22 mouse cellular contexts compared by ENCODE assay signal in the genomic region with DNA sequence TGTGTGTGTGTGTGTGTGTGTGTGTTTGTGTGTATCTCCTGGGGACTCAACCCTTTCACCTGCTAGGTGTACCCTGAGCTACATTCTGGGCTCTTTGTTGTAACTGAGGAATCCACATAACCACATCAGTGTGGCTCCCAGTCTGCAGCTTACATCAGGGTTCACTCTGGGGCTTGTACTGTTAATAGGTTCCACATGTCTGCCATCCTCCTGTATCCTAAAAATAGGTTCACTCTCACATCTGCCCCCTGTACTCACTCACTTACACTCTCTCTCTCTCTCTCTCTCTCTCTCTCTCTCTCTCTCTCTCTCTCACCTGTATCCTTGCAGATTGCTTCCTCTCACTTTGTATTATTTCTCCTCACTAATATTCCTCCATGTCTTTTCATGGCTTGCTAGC. TPM values are rescaled to one million over a fixed set of nuclear protein-coding genes. Genes with fewer than 3 reads are reported as not detected.
DNase-seq lines count a peak whose midpoint lies in the region; ATAC-seq and TF ChIP-seq lines count a peak whose summit lies in the region.
"Had no signal": no experiment of that assay in that cellular context is flagged by ENCODE, and none has a peak within 500 bp of the region (broad histone marks: within the 10 kb centered on the region; RNA-seq: fewer than 3 reads in every experiment).

No protein-coding gene starts in this region.

- no peak for ATAC-seq in embryonic facial prominence, embryonic 12.5 days (ENCODE audit: insufficient number of reproducible peaks, insufficient read depth, low FRiP score, low TSS enrichment)
- peak; percentile 63; the same call in 1 of the 2 replicates for ATAC-seq in heart, embryonic 14.5 days (ENCODE audit: insufficient number of reproducible peaks, insufficient read depth, low FRiP score, low read depth)
- no peak for ATAC-seq in limb, embryonic 14.5 days (ENCODE audit: low FRiP score, low read depth)
- no peak for ATAC-seq in forebrain, embryonic 14.5 days
- no peak for ATAC-seq in hindbrain, embryonic 16.5 days
- ATAC-seq: intestine, postnatal 0 days had no signal

- H3K9me3 ChIP-seq in embryonic facial prominence, embryonic 12.5 days, result no peaks in the 10 kb centered on the region
- no peaks in the 10 kb centered on the region for H3K9me3 ChIP-seq in heart, embryonic 14.5 days (ENCODE audit: control insufficient read depth, low read length)
- H3K9me3 ChIP-seq in limb, embryonic 14.5 days (ENCODE audit: control insufficient read depth, low read length), result no peaks in the 10 kb centered on the region
- no peaks in the 10 kb centered on the region for H3K9me3 ChIP-seq in forebrain, embryonic 14.5 days (replicated peaks; ENCODE audit: control insufficient read depth, low read length)
- H3K9me3 ChIP-seq in hindbrain, embryonic 16.5 days (ENCODE audit: control insufficient read depth, low read length), result no peaks in the 10 kb centered on the region
- H3K9me3 ChIP-seq: embryonic facial prominence, embryonic 15.5 days; forebrain, embryonic 12.5 days; limb, embryonic 13.5 days had no signal

- TF ChIP-seq POLR2A in limb, embryonic 14.5 days (IDR thresholded peaks at IDR 0.05; ENCODE audit: borderline replicate concordance, extremely low read depth, insufficient read depth, insufficient read length), result no peak

- no peak overlapping the region for H3K9ac ChIP-seq in embryonic facial prominence, embryonic 12.5 days
- H3K9ac ChIP-seq in heart, embryonic 14.5 days (ENCODE audit: low read length), result peak overlapping the region; percentile 23; the same call in 1 of the 2 replicates
- H3K9ac ChIP-seq in limb, embryonic 14.5 days (ENCODE audit: low read depth, low read length, severe bottlenecking), result no peak overlapping the region
- no peak overlapping the region for H3K9ac ChIP-seq in forebrain, embryonic 14.5 days (ENCODE audit: low read length)
- no peak overlapping the region for H3K9ac ChIP-seq in hindbrain, embryonic 16.5 days (ENCODE audit: low read depth, low read length)
- H3K9ac ChIP-seq: embryonic facial prominence, embryonic 15.5 days; forebrain, embryonic 12.5 days; hindbrain, embryonic 14.5 days; limb, embryonic 13.5 days had no signal

- H3K4me2 ChIP-seq in embryonic facial prominence, embryonic 12.5 days (replicated peaks), result no peak overlapping the region
- H3K4me2 ChIP-seq in heart, embryonic 14.5 days (ENCODE audit: low read length), result 0 out of 2 replicates have a peak overlapping the region, but pooled peaks have one; percentile 9
- no peak overlapping the region for H3K4me2 ChIP-seq in limb, embryonic 14.5 days (replicated peaks; ENCODE audit: low read depth, low read length, severe bottlenecking)
- H3K4me2 ChIP-seq in forebrain, embryonic 14.5 days (ENCODE audit: low read length), result no peak overlapping the region
- H3K4me2 ChIP-seq in hindbrain, embryonic 16.5 days (ENCODE audit: low read length), result no peak overlapping the region
- H3K4me2 ChIP-seq: embryonic facial prominence, embryonic 15.5 days; forebrain, embryonic 12.5 days; hindbrain, embryonic 14.5 days; limb, embryonic 13.5 days had no signal

- no peak overlapping the region for H3K4me3 ChIP-seq in embryonic facial prominence, embryonic 12.5 days
- H3K4me3 ChIP-seq in heart, embryonic 14.5 days (ENCODE audit: control insufficient read depth in 1 of 2, insufficient read depth in 1 of 2, low read depth in 1 of 2, low read length in 2 of 2), result no peak overlapping the region
- no peak overlapping the region for H3K4me3 ChIP-seq in limb, embryonic 14.5 days (replicated peaks; ENCODE audit: low read length)
- no peak overlapping the region for H3K4me3 ChIP-seq in forebrain, embryonic 14.5 days (ENCODE audit: low read depth, low read length)
- no peak overlapping the region for H3K4me3 ChIP-seq in hindbrain, embryonic 16.5 days (ENCODE audit: low read length)
- H3K4me3 ChIP-seq: embryonic facial prominence, embryonic 15.5 days; forebrain, embryonic 12.5 days; limb, embryonic 13.5 days; midbrain, embryonic 10.5 days had no signal

- peak; percentile 69 for DNase-seq in embryo, embryonic 10 days (ENCODE audit: low spot score)
- DNase-seq in embryo, embryonic 9.5 days (ENCODE audit: extremely low spot score), result no peak
- DNase-seq in limb, embryonic 14.5 days (ENCODE audit: low spot score), result peak; percentile 13
- no peak for DNase-seq in forebrain, embryonic 14.5 days (ENCODE audit: low spot score)
- no peak for DNase-seq in left cerebral cortex, postnatal 25 days (ENCODE audit: low spot score in 2 of 2)
- DNase-seq: adrenal gland, postnatal 36 days; cerebellum, postnatal 14 days; gastrocnemius, postnatal 10 days; kidney, postnatal 14 days; layer of hippocampus, adult 9-11 months; lung, postnatal 14 days; thymus, adult 18-20 months had no signal

- H3K4me1 ChIP-seq in embryonic facial prominence, embryonic 12.5 days, result peaks cover 25% of the 10 kb centered on the region
- H3K4me1 ChIP-seq in heart, embryonic 14.5 days (ENCODE audit: control insufficient read depth in 2 of 2, insufficient read depth in 2 of 2, low read length in 2 of 2), result peaks cover 2 to 22% of the 10 kb centered on the region in 2 experiments
- H3K4me1 ChIP-seq in limb, embryonic 14.5 days (ENCODE audit: control insufficient read depth, insufficient read depth, low read length), result peaks cover 19% of the 10 kb centered on the region
- H3K4me1 ChIP-seq in forebrain, embryonic 14.5 days (ENCODE audit: control insufficient read depth, insufficient read depth, low read length), result no peaks in the 10 kb centered on the region
- H3K4me1 ChIP-seq in hindbrain, embryonic 16.5 days (ENCODE audit: control insufficient read depth, insufficient read depth, low read depth, low read length), result no peaks in the 10 kb centered on the region
- H3K4me1 ChIP-seq: forebrain, embryonic 12.5 days; midbrain, embryonic 10.5 days had no signal

- H3K36me3 ChIP-seq in embryonic facial prominence, embryonic 12.5 days, result peaks cover 6% of the 10 kb centered on the region; the same call in 1 of the 2 replicates
- H3K36me3 ChIP-seq in heart, embryonic 14.5 days (ENCODE audit: control insufficient read depth, insufficient read depth, low read length), result peaks cover 8% of the 10 kb centered on the region
- peaks cover 8% of the 10 kb centered on the region for H3K36me3 ChIP-seq in limb, embryonic 14.5 days (ENCODE audit: control insufficient read depth, insufficient read depth, low read length)
- 0 out of 2 replicates have a peak, but pooled peaks cover 3% of the 10 kb centered on the region for H3K36me3 ChIP-seq in forebrain, embryonic 14.5 days (ENCODE audit: control insufficient read depth, insufficient read depth, low read length)
- H3K36me3 ChIP-seq in hindbrain, embryonic 16.5 days (ENCODE audit: control insufficient read depth, insufficient read depth, low read length), result no peaks in the 10 kb centered on the region; the same call in 1 of the 2 replicates

- H3K27me3 ChIP-seq in embryonic facial prominence, embryonic 12.5 days, result no peaks in the 10 kb centered on the region
- no peaks in the 10 kb centered on the region for H3K27me3 ChIP-seq in heart, embryonic 14.5 days (ENCODE audit: control insufficient read depth, insufficient read depth, low read length)
- H3K27me3 ChIP-seq in limb, embryonic 14.5 days (ENCODE audit: control insufficient read depth, insufficient read depth, low read length), result no peaks in the 10 kb centered on the region
- H3K27me3 ChIP-seq in forebrain, embryonic 14.5 days (replicated peaks; ENCODE audit: control insufficient read depth, insufficient read depth, low read length), result no peaks in the 10 kb centered on the region
- H3K27me3 ChIP-seq in hindbrain, embryonic 16.5 days (replicated peaks; ENCODE audit: control insufficient read depth, insufficient read depth, low read length), result no peaks in the 10 kb centered on the region
- H3K27me3 ChIP-seq: CH12.LX; embryonic facial prominence, embryonic 15.5 days; forebrain, embryonic 12.5 days; limb, embryonic 13.5 days had no signal

- intact Hi-C loops in left cerebral cortex, postnatal 25 days (cut with DNase I), result no loop called here

- 0 out of 2 replicates have a peak overlapping the region, but pooled peaks have one; percentile 41 for H3K27ac ChIP-seq in embryonic facial prominence, embryonic 12.5 days
- H3K27ac ChIP-seq in heart, embryonic 14.5 days (replicated peaks in 1 of 2; ENCODE audit: control insufficient read depth in 1 of 2, insufficient read depth in 1 of 2, low read depth in 2 of 2, low read length in 2 of 2), result peak overlapping the region; percentile 83 to 90
- no peak overlapping the region for H3K27ac ChIP-seq in limb, embryonic 14.5 days (replicated peaks; ENCODE audit: low read depth, low read length)
- H3K27ac ChIP-seq in forebrain, embryonic 14.5 days (ENCODE audit: low read depth, low read length), result no peak overlapping the region
- no peak overlapping the region for H3K27ac ChIP-seq in hindbrain, embryonic 16.5 days (ENCODE audit: low read depth, low read length)
- H3K27ac ChIP-seq: embryonic facial prominence, embryonic 15.5 days; forebrain, embryonic 12.5 days; hindbrain, embryonic 14.5 days; limb, embryonic 13.5 days; midbrain, embryonic 10.5 days had no signal

RNA-seq across cellular contexts. Expression of a gene that starts 51.4 kb away (rescaled TPM):
- 12.0 and 12.6 TPM in 2 replicates for polyA plus RNA-seq in embryonic facial prominence, embryonic 12.5 days (2016; fragmentation: Nextera tagmentation; extraction: Ambion mirVana)
- 6.9 and 7.1 TPM in 2 replicates for polyA plus RNA-seq in heart, embryonic 14.5 days (2014; fragmentation: Nextera tagmentation; extraction: Ambion mirVana)
- polyA plus RNA-seq in limb, embryonic 14.5 days (2012; rRNA removed), result 5.9 and 6.5 TPM in 2 replicates
- 6.5 and 7.0 TPM in 2 replicates for polyA plus RNA-seq in limb, embryonic 14.5 days (2014; fragmentation: Nextera tagmentation; extraction: Ambion mirVana)
- polyA plus RNA-seq in forebrain, embryonic 14.5 days (2014; fragmentation: Nextera tagmentation; extraction: Ambion mirVana), result 2.4 and 4.4 TPM in 2 replicates
- polyA plus RNA-seq in hindbrain, embryonic 16.5 days (2015; fragmentation: Nextera tagmentation; extraction: Ambion mirVana), result 5.5 and 5.9 TPM in 2 replicates
- 1 to 10 TPM; 5.7 to 7.0 TPM for total RNA-seq in left cerebral cortex, postnatal 25 days (2021)

Comparison
In these comparisons a context has a peak if more than half of its experiments do, and no peak if none do; other contexts are left out.
1. DNase-seq: peak in embryo, embryonic 10 days (single experiment) and limb, embryonic 14.5 days (single experiment); none in embryo, embryonic 9.5 days (single experiment), forebrain, embryonic 14.5 days (single experiment) and left cerebral cortex, postnatal 25 days (0 of 2).
2. H3K27ac ChIP-seq: peak in embryonic facial prominence, embryonic 12.5 days (single experiment) and heart, embryonic 14.5 days (2 of 2); none in limb, embryonic 14.5 days (single experiment), forebrain, embryonic 14.5 days (single experiment) and hindbrain, embryonic 16.5 days (single experiment).